Mouse (Mus musculus) cortical plate, adult 2 months (tissue): ENCODE data around the gene Pofut1. TPM values are rescaled to one million over a fixed set of nuclear protein-coding genes. Genes with fewer than 3 reads are reported as not detected.
A peak's percentile ranks its signal among the peaks of the same experiment; 100 is the strongest.

Experiments
- H3K27ac ChIP-seq: fragments of 200-500 bp; 2 replicates; pipeline ENCODE4 v1.5.1; 2012; ENCODE audit warnings: low read length, control low read depth, inconsistent platforms; ENCODE audit not compliant: insufficient read depth
- H3K4me1 ChIP-seq: fragments of 200-500 bp; 2 replicates; pipeline ENCODE4 v1.6.1; 2011; ENCODE audit warnings: low read length; ENCODE audit not compliant: control insufficient read depth, insufficient read depth
- H3K4me3 ChIP-seq: fragments of 200-500 bp; 2 replicates; pipeline ENCODE4 v1.5.1; 2011; ENCODE audit warnings: mild to moderate bottlenecking, low read length, control low read depth; ENCODE audit not compliant: insufficient read depth
- CTCF ChIP-seq: fragments of 200-500 bp; IDR thresholded peaks from 2 replicates; pipeline ENCODE4 v1.5.1; 2011; ENCODE audit warnings: mild to moderate bottlenecking, control low read depth, low read length; ENCODE audit not compliant: insufficient read depth; ENCODE audit errors: extremely low read depth
- POLR2A ChIP-seq: fragments of 200-500 bp; IDR thresholded peaks from 2 replicates; pipeline ENCODE4 v1.6.1; 2011; ENCODE audit warnings: mild to moderate bottlenecking, low read length, control low read depth; ENCODE audit not compliant: insufficient read depth; ENCODE audit errors: extremely low read depth
- polyA plus RNA-seq: library from polyadenylated mRNA; depleted of rRNA; stranded (reverse); fragments of >200 nt; gene quantifications from 2 replicates; pipeline ENCODE4 v1.2.3, GENCODE M21; 2012; rRNA removed

The Pofut1 gene
- polyA plus RNA-seq, result 17.9 and 19.3 TPM in 2 replicates

DNA sequence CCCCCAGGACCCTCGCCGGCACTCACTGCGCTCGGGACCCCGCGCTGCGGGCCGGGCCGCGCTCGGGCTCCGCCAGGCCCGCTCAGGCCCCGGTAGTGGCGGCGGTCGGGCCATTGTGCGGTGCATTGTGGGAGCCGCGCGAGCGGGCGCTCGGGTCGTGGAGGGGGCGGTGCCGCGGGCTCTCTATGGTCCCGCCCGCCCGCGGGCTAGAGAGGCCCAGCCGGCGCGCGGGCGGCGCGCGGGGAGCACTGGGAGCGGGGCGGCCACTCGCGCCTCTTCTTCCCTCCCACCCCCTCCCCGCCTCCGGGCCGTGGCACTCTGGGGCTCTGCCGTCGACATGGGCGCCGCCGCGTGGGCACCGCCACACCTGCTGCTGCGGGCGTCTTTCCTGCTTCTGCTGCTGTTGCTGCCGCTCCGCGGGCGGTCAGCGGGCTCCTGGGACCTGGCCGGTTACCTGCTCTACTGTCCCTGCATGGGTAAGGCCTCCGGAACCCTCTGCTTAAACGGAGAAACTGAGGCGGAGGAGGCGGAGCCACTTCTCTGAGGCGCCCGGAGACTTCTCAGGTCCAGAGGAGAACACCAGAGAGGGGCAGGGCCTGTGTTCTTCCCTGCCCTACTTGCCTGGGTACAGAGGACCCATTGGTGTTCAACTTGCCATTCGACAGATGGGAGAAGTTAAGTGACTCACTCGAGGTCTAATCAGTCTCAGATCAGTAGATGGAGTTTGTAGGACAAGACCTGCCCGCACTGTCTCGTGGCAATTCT, at the start of gene Pofut1, which contains the start of gene Plagl2:
Pofut1 (plus strand) TSS at position 284 of the 765 bp plus-strand sequence.
Plagl2 (minus strand) TSS at position 177 of the 765 bp plus-strand sequence.
- Histone ChIP-seq H3K4me1 (peaks cover 9% of the 10 kb centered on the region), H3K27ac (peak within 1 kb of the TSS; percentile 90), H3K4me3 (peak within 1 kb of the TSS; percentile 96)
- TF ChIP-seq POLR2A, result no peak
- no peak for TF ChIP-seq CTCF

DNA sequence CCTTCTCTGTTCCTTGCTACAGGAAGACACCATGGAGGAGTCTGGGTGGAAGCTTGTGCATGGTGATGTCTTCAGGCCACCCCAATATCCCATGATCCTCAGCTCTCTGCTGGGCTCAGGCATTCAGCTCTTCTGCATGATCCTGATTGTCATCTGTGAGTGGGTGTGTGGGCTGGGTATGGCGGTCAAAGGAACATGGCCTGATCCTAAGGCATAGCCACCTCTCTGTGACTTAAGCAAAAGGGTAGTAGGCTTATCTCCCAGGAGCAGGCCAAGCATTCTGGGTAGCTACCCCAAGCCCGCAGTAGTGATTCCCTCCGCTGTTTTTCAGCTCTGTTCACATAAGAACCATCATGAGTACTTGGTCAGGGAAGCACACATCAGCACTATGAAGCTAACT, 47.1 kb upstream of the Pofut1 start:
- Histone ChIP-seq H3K27ac (no peak overlapping the region), H3K4me1 (peaks cover 5% of the 10 kb centered on the region; the same call in 1 of the 2 replicates), H3K4me3 (no peak overlapping the region)
- TF ChIP-seq POLR2A, result no peak

DNA sequence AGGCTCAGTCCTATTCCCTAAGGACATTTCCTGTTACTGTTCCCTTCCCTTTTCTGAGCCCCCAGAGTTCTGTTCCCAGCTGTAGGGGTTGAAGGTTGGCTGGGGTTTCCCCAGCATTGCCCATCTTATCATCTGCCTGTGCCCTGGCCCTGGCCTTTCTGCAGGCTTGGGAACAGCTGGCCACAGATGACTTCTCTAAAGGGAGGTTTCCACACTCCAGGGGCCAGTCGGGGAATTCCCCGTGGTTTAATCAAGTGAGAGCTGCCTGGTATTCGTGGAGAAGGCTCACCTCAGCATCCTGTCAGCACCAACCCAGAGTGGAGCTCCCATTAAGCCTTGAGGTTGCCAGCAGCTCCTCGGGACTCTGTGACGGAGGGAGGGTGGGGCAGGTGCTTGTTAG, 42.8 kb upstream of the Pofut1 start:
- H3K4me1 ChIP-seq, result no peaks in the 10 kb centered on the region
- TF ChIP-seq POLR2A (no peak), CTCF (no peak)
- H3K27ac ChIP-seq, result no peak overlapping the region
- no peak overlapping the region for H3K4me3 ChIP-seq

DNA sequence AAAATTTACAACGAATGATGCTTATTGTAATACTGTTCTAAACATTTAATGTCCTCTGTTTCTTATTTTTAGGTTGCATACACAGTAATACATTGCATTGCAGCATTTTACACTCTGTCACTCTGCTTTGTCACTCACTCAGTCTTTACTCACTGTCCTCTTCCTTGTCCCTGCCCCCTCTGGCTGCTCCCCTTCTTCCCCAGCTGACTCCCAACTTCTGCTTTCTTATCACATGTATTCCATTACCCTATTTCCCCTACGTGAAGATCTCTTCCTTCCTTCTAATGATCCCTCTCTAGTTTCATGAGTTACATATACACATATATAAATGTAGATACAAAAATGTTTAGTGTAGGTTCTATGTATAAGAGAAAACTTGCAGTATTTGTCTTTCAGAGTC, 42.2 kb upstream of the Pofut1 start:
- Histone ChIP-seq H3K27ac (no peak overlapping the region), H3K4me1 (no peaks in the 10 kb centered on the region), H3K4me3 (no peak overlapping the region)
- TF ChIP-seq POLR2A (no peak), CTCF (no peak)

DNA sequence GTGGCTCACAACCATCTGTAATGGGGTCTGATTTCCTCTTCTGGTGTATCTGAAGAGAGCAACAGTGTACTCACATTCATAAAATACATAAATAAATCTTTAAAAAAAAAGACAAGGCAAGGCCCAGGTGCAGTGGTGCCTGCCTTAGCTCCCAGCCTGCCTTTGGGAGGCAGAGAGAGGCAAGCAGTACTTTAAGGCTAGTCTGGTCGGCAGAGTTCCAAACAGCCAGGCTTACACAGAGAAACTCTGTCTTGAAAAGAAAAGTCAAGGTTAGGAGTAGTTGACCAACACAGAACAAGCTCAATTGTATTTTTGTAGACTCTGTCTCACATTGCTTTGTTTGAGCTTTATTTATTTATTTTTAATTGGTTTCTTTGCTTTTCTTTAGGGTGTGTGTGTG, 38.6 kb upstream of the Pofut1 start:
- Histone ChIP-seq H3K4me3 (no peak overlapping the region), H3K27ac (no peak overlapping the region), H3K4me1 (no peaks in the 10 kb centered on the region)
- TF ChIP-seq CTCF, result no peak
- TF ChIP-seq POLR2A, result no peak

DNA sequence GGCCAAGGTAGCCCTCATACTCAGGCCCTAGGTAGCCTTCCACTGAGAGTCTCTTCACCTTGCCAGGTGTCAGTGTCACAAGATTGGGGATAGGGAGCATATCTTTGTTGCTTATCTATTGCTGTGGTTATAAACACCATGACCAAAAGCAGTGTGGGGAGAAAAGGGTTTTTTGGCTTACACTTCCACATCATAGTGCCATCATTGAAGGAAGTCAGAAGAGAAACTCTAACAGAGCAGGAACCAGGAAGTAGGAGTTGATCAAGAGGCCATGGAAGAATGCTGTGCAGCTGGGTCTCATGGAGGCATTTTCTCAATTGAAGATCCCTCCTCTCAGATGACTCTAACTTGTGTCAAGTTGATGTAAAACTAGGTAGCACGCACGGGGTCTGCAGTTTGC, 33.2 kb upstream of the Pofut1 start:
- Histone ChIP-seq H3K27ac (no peak overlapping the region), H3K4me1 (no peaks in the 10 kb centered on the region), H3K4me3 (no peak overlapping the region)
- TF ChIP-seq CTCF, result no peak
- no peak for TF ChIP-seq POLR2A

DNA sequence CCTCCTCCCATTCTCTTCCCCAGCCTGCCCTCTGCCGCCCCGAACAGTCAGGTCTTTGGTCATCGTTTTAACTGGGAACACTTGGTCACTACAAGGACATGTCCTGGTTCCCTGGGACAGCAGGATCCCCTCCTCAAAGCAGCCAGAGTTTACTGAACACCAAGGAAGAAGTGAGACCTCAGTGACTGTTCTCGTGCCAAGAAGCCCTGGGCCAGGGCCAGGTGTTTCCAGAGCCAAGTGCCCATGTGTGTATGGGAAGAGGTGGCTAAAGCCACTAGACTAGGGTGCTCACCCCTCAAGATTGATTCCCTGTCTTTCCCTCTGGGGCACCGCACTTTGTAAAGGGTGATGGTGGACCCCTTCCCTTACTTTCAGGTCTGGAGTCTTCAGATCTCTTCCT, 32.0 kb upstream of the Pofut1 start:
- H3K4me1 ChIP-seq, result no peaks in the 10 kb centered on the region
- H3K4me3 ChIP-seq, result no peak overlapping the region
- H3K27ac ChIP-seq, result no peak overlapping the region
- TF ChIP-seq POLR2A (no peak), CTCF (no peak)

DNA sequence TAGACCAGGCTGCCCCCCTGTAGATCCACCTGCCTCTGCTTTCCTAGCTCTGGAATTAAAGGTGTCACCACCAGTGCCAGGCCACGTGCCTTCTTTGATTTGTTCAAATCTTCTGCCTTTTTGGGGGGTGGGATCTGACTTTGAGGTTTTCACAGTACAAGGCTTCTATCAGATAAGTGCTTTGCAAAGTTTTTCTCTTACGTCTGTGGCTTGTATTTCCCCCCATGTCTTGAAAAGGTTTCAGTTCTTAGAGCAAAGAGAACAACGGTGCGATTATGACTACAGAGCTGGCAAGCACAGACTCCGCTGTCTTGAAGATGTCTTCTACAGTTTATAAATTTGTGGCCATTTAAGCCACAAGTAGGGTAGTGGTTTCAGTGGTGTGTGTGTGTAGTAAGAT, 29.9 kb upstream of the Pofut1 start:
- no peak overlapping the region for H3K27ac ChIP-seq
- no peak for TF ChIP-seq POLR2A
- no peak for TF ChIP-seq CTCF
- H3K4me3 ChIP-seq, result no peak overlapping the region
- no peaks in the 10 kb centered on the region for H3K4me1 ChIP-seq

DNA sequence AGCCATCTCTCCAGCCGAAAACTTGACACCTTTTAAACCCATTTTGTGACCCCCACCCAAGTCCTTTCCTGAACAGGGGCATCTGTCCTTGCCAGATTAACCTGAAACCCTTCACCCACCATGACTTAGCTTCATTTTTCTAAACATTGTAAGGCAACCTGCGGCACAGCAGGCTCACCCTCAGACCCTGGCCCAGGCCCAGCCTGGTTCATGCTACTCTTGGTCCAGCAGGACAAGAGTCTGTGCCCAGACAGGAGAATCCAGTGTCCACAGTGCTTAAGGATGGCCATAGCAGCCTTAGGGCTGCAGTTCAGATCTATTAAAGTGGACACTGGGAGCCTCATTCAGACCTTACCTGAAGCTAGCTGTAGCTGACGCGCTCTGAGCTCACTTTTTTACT, 28.0 kb upstream of the Pofut1 start:
- Histone ChIP-seq H3K27ac (no peak overlapping the region), H3K4me3 (no peak overlapping the region), H3K4me1 (no peaks in the 10 kb centered on the region)
- TF ChIP-seq POLR2A, result no peak
- TF ChIP-seq CTCF, result no peak

DNA sequence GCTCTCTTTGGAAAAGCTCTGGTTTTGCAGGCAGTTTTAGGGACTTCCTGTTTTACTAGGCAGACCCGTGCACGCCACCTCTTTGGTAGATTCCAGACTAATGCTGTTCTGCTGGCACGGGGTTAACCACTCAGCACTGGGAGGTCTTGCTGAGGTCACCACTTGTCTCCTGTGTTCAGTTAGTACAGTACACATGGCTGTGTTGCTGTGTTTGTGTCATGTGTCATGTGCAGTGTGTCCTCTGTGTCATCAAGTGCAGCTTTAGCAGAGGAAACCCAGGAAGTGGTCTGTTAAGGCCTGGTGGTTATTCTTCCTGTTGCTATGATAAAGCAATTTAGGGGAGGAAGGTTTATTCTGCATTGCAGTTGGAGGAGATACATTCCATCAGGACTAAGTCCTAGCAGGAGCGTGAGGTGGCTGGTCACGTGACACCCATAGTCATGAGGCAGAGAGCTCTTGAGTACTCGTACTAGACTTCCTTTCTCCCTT, 26.5 kb upstream of the Pofut1 start:
- no peaks in the 10 kb centered on the region for H3K4me1 ChIP-seq
- no peak overlapping the region for H3K4me3 ChIP-seq
- H3K27ac ChIP-seq, result no peak overlapping the region
- no peak for TF ChIP-seq CTCF
- no peak for TF ChIP-seq POLR2A

DNA sequence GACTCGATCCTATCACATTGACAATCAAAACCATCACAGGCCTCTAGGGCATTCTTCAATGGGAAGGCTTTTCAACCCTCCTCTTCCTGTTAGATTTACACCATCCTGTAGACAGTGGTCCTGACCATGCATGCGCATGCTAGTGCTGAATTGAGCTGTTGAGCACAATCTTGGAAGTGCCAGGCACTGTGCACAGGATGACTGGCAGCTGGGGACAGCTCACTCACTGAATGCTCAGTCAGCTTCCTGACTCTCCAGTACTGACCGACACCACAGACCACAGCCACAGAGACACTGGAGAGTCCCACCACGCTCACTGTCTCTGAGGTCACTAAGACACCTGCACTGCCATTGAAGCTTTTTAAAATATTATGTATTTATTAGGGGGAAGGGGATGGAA, 25.9 kb upstream of the Pofut1 start:
- no peak for TF ChIP-seq POLR2A
- no peak for TF ChIP-seq CTCF
- no peaks in the 10 kb centered on the region for H3K4me1 ChIP-seq
- H3K4me3 ChIP-seq, result no peak overlapping the region
- H3K27ac ChIP-seq, result no peak overlapping the region
